Mouse (Mus musculus) kidney, adult 9 months (tissue): ENCODE measurements at regions not wholly inside any gene's neighbourhood (a gene's known extent, or its start where the extent isn't known, plus 50 kb on each side); places are given as distances from the start of the nearest gene placed in this dataset.
A peak's percentile ranks its signal among the peaks of the same experiment; 100 is the strongest.

Experiments
- DNase-seq: peaks from one replicate; pipeline ENCODE4 v3.0.0; 2022

DNA sequence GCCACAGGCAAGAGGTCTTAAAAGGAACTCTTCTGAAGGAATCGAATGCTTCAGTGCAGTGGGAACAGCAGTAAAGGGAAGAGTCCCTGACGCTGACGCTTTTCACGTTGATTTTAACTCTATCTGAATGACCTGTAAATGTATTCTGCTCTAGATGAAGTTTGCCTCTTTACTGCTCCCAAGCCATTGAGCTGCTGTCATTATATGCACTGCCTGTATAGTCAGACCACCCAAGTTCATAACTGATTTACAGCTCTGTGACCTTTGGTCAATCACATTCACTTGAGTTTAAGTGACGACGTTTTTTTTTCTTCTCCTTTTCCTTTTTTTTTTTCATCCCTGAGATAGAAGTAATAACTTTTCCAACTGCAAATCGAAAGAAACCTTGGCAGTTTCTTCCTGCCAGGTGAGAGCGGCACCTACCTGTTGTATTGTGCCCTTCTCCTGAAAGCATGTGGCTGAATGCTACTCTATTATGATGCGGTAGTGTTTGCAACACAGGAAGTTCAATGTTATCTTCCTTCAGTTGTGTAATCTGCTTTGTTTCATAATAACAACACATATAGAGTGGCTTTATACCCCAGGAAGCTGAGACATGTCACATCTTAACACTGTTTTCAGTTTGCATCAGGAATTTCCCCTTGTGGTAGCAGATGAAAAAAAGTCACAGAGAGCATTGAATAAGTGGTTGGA, 293.0 kb downstream of the Lipi start:
- DNase-seq, result peak; percentile 4

DNA sequence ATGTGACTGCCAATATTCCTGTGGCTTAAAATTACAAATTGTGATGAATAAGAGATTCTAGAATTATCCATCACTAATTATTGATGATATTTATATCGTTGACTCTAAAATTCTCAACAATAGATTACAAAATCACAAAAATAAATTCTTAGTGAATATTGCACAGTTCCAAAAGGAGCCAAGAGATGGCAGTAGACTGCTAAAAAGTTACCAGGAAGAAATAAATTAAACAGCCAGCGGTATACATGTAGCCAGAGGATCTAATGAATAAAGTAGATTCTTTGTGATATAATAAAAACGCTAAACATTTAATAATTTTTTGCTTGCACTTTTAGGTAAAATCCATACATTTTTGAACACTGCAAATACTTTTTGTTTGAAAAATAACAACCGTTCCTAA, 294.7 kb downstream of the Lipi start:
- peak; percentile 5 for DNase-seq

DNA sequence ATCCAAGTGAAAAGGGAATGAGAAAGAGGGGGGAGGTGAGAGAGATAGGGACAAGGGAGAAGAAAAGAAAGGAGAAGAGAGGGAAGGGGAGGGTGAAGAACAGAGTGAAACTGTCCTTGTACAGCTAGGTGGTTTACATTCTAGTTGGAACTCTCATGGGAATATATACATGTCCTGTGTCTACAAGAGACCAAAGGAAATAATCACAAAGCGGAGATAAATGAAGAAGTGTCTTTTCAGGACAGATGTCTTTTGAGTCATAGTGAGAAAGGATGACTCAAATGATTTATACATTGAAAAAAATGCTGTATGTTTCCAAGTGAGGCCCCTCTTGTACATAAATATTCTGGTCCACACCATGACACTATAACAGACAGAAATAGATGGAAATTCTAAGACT, 298.7 kb downstream of the Lipi start:
- no peak for DNase-seq

DNA sequence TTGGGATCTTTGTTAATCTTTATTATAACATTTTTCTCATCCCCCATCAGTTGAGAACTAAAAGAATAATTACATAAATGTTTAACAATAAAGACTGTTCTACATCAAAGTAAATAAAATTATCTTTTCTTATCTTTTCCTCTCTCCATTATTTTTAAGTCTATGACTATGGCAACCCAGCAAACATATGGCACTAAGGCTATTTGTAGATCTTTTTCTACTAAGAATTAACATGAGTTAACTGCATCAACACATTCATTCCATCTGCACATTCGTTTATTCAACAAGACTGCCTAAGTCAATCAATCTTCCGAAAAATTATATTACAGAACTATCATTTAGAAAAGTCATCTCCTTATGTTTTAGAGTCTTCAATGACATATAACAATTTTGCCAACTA, 300.1 kb downstream of the Lipi start:
- no peak for DNase-seq

DNA sequence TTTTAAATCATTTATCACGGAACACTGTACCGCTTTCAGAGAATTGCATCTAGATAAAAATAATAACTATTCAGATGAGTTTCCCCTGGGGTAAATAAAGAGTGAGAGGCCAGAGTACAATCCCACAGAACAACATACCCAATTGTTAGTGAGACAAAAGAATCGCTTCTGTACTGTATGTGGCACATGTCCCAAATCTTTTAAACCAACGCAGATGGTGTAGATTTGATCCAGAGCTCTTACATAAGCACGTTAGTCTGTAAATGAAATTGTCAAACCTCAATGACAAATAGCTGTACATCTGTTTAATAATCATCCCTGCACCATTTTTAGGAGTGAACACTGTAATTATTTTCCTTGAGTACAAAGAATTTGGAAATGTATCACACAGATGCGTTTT, 322.0 kb downstream of the Lipi start:
- DNase-seq, result no peak

DNA sequence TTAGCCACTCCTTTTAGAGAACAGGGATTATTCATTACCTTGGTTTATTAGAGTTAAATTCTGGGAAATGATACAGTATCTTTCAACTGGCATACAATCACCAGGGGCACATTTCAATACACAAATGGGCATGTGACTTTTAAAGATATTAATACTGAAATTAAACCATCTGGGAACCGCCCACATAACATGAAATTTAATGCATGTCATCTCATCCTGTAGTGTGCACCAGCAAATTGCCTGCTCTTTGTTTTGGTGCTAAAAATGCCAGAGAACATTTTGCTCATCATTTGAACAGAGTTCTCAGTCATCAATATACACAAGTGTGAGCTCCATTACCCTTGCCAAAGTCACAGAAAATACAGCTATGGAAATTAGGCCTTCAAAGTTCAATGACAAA, 330.9 kb downstream of the Lipi start:
- DNase-seq, result no peak

DNA sequence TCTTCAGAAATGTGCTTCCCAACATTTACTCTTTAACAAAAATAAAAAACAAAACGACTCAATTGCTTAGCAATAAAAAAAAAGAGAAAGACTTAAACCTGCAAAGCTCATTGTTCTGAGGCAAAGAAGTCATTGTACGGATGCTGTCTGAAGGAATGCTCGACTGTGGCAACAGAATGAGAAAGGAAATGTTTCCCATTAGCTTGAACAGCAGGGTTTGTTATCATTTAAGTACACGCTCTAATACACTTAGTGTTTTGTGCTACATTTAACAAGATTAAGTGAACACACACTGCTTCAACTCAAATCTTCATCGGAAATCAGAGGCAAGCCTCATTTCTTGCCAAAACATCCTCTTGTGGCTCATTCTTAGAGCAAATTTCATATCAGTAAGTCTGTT, 336.7 kb downstream of the Lipi start:
- DNase-seq, result no peak

DNA sequence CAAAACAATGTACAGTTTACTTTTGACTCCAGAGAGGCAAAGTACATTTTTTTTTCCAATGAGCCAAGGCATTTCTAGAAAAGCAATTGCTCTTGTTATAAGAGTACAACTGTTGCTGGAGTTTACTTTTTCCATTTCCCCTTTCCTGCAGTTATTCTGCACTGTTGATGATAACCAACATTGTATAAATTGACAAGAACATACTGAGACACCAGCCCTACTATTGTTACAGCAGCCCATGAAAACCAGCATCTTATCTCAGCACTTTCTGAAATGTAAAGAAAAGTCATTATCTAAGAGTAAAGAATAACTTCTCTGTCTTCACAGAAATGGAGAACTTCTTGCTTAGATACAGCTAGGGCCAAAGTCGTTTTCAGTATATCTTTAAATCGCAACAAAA, 345.5 kb downstream of the Lipi start:
- no peak for DNase-seq

DNA sequence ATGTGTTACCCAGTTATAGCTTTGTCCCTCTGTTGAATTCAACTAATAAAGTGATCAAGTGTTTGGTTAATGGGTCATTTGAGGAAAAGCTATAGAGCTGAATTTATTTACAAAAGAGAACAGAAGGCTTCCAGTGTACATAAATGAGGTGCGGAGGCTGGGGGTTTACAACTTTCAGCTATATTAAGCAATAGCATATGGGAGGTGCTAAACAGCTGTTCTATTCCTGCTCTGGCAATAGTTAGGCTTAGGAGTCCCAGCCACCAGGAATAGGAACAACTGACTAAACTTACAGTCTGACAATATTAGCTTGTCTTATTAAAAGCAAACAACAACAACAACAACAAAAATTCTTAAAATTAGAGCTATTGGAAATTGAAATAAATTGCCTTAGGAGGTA, 353.7 kb downstream of the Lipi start:
- DNase-seq, result no peak

DNA sequence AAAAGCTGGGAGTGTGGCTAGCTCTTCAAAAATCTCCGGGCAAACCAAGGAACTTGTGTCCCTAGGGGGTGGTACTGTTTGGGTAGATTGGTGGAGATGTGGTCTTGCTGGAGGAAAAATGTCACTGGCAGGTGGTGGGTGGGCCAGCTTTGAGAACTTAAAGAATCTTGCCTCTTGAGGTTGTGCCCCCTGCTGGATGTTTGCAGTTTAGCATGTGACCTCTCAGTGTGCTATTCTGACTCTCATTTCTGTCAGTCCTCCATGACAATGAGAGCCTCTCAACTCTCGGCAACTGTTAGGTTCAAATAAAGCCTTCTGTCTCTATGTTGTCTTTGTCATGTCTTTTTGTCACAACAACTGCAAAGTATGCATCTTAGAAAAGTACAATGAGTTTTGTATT, 392.5 kb downstream of the Lipi start:
- peak; percentile 6 for DNase-seq

DNA sequence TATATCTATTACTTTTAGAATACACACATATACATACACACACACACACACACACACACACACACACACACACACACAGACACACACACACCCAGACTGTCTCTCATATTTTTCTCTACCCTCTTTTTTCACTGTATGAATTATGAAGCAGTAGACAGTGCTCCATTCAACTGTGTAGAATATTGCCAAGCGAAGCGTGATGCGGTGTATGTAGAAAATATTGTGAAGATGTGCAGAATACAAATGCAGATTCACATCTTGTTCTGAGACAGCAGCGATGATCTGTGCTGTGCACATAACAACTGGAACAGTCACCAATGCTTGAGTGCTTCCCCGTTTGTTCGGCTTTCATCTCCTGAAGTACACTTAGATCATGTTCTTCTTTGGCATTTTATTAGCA, 395.5 kb downstream of the Lipi start:
- DNase-seq, result no peak

DNA sequence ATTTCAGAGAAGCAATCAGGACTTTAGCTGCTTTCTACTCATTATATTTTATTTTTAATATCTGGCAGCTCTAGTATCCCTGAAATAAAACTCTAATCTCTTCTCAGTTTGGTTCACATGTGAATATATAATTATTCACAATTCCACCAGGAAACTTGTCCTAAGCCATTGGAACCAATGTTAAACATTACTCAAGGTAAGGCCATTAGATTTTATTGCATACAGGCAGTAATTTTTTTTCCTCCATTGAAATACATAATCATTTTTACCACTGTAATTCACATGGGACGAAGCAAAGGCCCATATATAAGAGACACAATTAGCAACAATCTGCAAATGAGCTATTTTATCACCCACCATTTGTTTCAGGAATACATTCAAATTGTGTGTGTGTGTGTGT, 419.8 kb downstream of the Lipi start:
- DNase-seq, result no peak

DNA sequence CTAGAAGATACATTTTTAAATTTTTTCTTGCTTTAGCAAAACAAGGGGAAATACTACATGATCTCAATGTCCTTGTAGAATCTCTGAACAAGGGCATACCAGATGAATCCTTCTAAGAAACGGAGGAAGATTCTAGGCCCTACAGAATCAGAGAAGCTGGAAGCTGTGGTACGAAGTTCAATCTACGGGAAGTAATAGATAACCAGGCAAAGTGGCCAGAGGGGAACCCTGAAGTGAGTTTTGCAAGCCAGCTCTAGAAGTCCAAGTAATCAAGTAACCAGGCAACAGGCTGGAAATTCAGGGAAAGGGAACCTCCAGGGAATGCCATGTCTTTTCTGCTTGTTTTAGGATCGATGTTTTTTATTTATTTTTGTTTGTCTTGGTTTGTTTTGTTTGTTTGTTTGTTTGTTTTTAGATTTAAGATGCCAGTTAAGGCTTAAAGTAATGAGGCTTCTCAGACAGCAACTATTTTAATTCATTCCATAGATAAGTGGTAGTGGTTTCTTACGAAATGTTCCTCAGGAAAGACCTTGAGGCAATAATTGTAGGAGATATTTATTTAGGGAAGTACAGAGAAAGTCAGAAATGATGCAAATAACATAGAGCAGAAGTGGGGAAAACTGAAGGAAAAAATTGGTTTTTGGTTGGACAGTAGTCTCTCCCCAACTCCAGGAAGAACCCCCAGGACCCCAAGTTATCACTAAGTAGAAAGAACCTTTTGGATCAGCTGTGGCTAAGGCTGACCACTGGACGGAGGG, 420.7 kb downstream of the Lipi start:
- DNase-seq, result peak; percentile 79

DNA sequence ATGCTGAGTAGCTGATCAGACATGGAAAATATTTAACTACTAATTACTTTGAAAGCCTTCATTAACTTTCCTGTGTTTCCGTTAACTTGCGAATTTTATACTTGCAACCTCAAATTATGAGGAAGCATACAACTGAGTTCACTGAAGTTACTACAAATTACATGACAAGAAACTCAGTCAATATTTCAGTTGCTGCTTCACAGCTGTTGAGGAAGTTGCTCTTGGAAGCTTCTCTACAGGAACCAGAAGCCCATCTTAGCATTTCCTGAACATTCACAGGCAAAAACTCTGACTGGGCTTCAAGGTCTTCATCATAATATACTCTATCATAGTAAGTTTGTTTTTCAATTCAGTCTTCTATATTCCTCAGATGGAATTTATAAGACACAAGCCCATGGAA, 426.1 kb downstream of the Lipi start:
- no peak for DNase-seq

DNA sequence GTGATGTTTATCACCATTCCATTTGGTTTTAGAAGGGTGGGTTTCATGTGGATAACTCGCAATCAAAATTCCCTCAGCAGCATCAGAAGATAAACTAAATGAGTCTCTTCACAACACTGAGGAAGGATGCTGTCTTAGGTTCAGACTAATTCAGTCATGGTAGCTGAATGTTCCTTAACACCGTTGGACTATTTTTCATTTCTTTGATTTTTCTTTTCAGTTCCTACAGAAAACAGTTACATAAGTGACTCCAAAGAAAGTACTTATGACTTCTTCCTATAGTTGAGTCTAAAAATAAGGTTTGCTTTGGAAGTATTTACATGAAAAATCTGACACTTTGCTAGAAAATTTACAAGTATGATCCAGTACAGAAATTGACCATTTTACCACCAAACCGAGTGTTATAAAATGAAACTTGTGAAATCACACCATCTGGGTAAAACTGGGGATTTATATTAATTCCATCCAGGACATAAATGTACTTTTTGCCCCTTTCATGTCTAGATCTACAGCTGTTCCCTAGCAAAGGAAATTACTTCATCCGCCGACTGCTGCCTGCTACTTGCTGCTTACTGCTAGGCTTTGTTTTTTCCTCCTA, 430.3 kb downstream of the Lipi start:
- no peak for DNase-seq
